Mouse (Mus musculus) embryonic facial prominence, embryonic 11.5 days (tissue): ENCODE results near the gene Cyb561d1. TPM values are rescaled to one million over a fixed set of nuclear protein-coding genes. Genes with fewer than 3 reads are reported as not detected.
"Not testable (repeated sequence)": the region's sequence is repeated elsewhere in the genome, so short reads cannot be mapped to it uniquely, and the experiment has no call there.

ENCODE experiments used
- ATAC-seq: fragments of 200-750 bp; cut with Nextera tagmentation; replicated peaks from 2 replicates; pipeline ENCODE4 v1.8.0; 2017; ENCODE audit warnings: low read depth; ENCODE audit not compliant: insufficient number of reproducible peaks, low FRiP score, low TSS enrichment
- DNase-seq: peaks from one replicate; pipeline ENCODE4 v3.0.0-alpha.2; 2015; ENCODE audit warnings: low spot score
- H3K27ac ChIP-seq: fragments of 300-500 bp; sonication (generic); replicated peaks from 2 replicates; pipeline ENCODE4 v1.5.1; 2014; ENCODE audit warnings: mild to moderate bottlenecking, low read depth, low read length, control low read depth
- H3K27me3 ChIP-seq: fragments of 300-500 bp; sonication (generic); 2 replicates; pipeline ENCODE4 v1.6.1; 2014; ENCODE audit warnings: mild to moderate bottlenecking, low read length, moderate library complexity, mixed read lengths; ENCODE audit not compliant: control insufficient read depth, insufficient read depth
- H3K36me3 ChIP-seq: fragments of 300-500 bp; sonication (generic); replicated peaks from 2 replicates; pipeline ENCODE4 v1.6.1; 2014; ENCODE audit warnings: low read depth, mild to moderate bottlenecking, low read length, moderate library complexity, mixed read lengths; ENCODE audit not compliant: control insufficient read depth, insufficient read depth
- H3K4me1 ChIP-seq: fragments of 300-500 bp; sonication (generic); 2 replicates; pipeline ENCODE4 v1.6.1; 2014; ENCODE audit warnings: low read length, mixed read lengths; ENCODE audit not compliant: control insufficient read depth, insufficient read depth
- H3K4me2 ChIP-seq: fragments of 300-500 bp; sonication (generic); 2 replicates; pipeline ENCODE4 v1.6.1; 2014; ENCODE audit warnings: low read depth, mild to moderate bottlenecking, control low read depth, low read length, moderate library complexity
- H3K4me3 ChIP-seq: fragments of 300-500 bp; sonication (generic); 2 replicates; pipeline ENCODE4 v1.5.1; 2014; ENCODE audit warnings: low read depth, low read length, control low read depth
- H3K9ac ChIP-seq: fragments of 300-500 bp; sonication (generic); replicated peaks from 2 replicates; pipeline ENCODE4 v1.6.1; 2014; ENCODE audit warnings: mild to moderate bottlenecking, control low read depth, low read length
- H3K9me3 ChIP-seq: fragments of 300-500 bp; sonication (generic); replicated peaks from 2 replicates; pipeline ENCODE4 v1.6.1; 2016; ENCODE audit warnings: mild to moderate bottlenecking, low read length, inconsistent platforms, mixed read lengths; ENCODE audit not compliant: control insufficient read depth
- WGBS: fragments of 180-500 bp; shearing (Covaris S2); extraction: QIAGEN DNeasy Blood & Tissue Kit; methylation state at CpG from one replicate; pipeline ENCODE4 v1.1.7; 2014; 5-methylcytosine and 5-hydroxymethylcytosine counted together
- polyA plus RNA-seq: library from polyadenylated mRNA; unstranded; fragments of >200 nt; fragmentation: Nextera tagmentation; extraction: Ambion mirVana; gene quantifications from 2 replicates; pipeline ENCODE4 v1.2.1, GENCODE M21; 2014

Gene Cyb561d1
- polyA plus RNA-seq = 1.4 and 1.6 TPM in 2 replicates

- DNase-seq (peak; percentile 93), ATAC-seq (peak; percentile 80)
- H3K27me3 ChIP-seq = no peaks in the 10 kb centered on the region
- H3K4me1 ChIP-seq = 0 out of 2 replicates have a peak, but pooled peaks cover 2% of the 10 kb centered on the region
- peak within 1 kb of the TSS; percentile 61 for H3K4me2 ChIP-seq
- WGBS = 3% methylated on average over 44 of the region's 44 CpGs
- peak within 1 kb of the TSS; percentile 45 for H3K4me3 ChIP-seq
- no peaks in the 10 kb centered on the region; the same call in 1 of the 2 replicates for H3K36me3 ChIP-seq
- H3K9me3 ChIP-seq = no peaks in the 10 kb centered on the region
- 0 out of 2 replicates have a peak within 1 kb of the TSS, but pooled peaks have one; percentile 4 for H3K27ac ChIP-seq
- peak within 1 kb of the TSS; percentile 45 for H3K9ac ChIP-seq
Measured at GRCm38 (mm10) chr3:108200329-108201323, at the start of gene Cyb561d1. Cyb561d1 (minus strand) TSS chr3:108201212.

GRCm38 (mm10) chr3:108246857-108247256 lies 45.8 kb upstream of the Cyb561d1 start:
- H3K27ac ChIP-seq = no peak overlapping the region
- WGBS = 94% methylated on average over 2 of the region's 2 CpGs
- no peaks in the 10 kb centered on the region for H3K9me3 ChIP-seq
- DNase-seq (no peak), ATAC-seq (no peak)
- no peaks in the 10 kb centered on the region for H3K4me1 ChIP-seq
- H3K36me3 ChIP-seq = no peaks in the 10 kb centered on the region
- no peak overlapping the region for H3K9ac ChIP-seq
- H3K4me2 ChIP-seq = no peak overlapping the region
- H3K27me3 ChIP-seq = no peaks in the 10 kb centered on the region
- H3K4me3 ChIP-seq = no peak overlapping the region

- H3K4me3 ChIP-seq = no peak overlapping the region
- whole genome bisulfite sequencing = 93% methylated on average over 3 of the region's 3 CpGs
- no peaks in the 10 kb centered on the region for H3K9me3 ChIP-seq
- no peaks in the 10 kb centered on the region for H3K4me1 ChIP-seq
- ATAC-seq = no peak
- no peak for DNase-seq
- H3K27ac ChIP-seq = no peak overlapping the region
- H3K36me3 ChIP-seq = no peaks in the 10 kb centered on the region
- H3K4me2 ChIP-seq = no peak overlapping the region
- H3K27me3 ChIP-seq = no peaks in the 10 kb centered on the region
- H3K9ac ChIP-seq = no peak overlapping the region
Measured at GRCm38 (mm10) chr3:108241243-108241839, 40.3 kb upstream of the Cyb561d1 start.

GRCm38 (mm10) chr3:108237474-108238102 lies 36.6 kb upstream of the Cyb561d1 start:
- not testable (repeated sequence) for H3K4me2 ChIP-seq, H3K27me3 ChIP-seq, DNase-seq, ATAC-seq, H3K27ac ChIP-seq, H3K4me3 ChIP-seq, H3K4me1 ChIP-seq, H3K36me3 ChIP-seq, H3K9me3 ChIP-seq, H3K9ac ChIP-seq
- 85% methylated on average over 4 of the region's 4 CpGs for WGBS

- peaks cover 7% of the 10 kb centered on the region for H3K27me3 ChIP-seq
- H3K27ac ChIP-seq = no peak overlapping the region
- H3K36me3 ChIP-seq = no peaks in the 10 kb centered on the region
- H3K4me1 ChIP-seq = no peaks in the 10 kb centered on the region
- no peak overlapping the region for H3K4me2 ChIP-seq
- no peak overlapping the region for H3K9ac ChIP-seq
- H3K4me3 ChIP-seq = no peak overlapping the region
- no peak for ATAC-seq
- DNase-seq = no peak
- H3K9me3 ChIP-seq = no peaks in the 10 kb centered on the region
- WGBS = 89% methylated on average over 4 of the region's 4 CpGs
Measured at GRCm38 (mm10) chr3:108231646-108232045, 30.6 kb upstream of the Cyb561d1 start.

- no peak overlapping the region for H3K4me3 ChIP-seq
- peaks cover 26% of the 10 kb centered on the region for H3K27me3 ChIP-seq
- DNase-seq (no peak), ATAC-seq (no peak)
- H3K9ac ChIP-seq = no peak overlapping the region
- no peak overlapping the region; the same call in 1 of the 2 replicates for H3K4me2 ChIP-seq
- 69% methylated on average over 2 of the region's 2 CpGs for WGBS
- H3K36me3 ChIP-seq = no peaks in the 10 kb centered on the region
- H3K9me3 ChIP-seq = no peaks in the 10 kb centered on the region
- no peak overlapping the region for H3K27ac ChIP-seq
- no peaks in the 10 kb centered on the region for H3K4me1 ChIP-seq
Measured at GRCm38 (mm10) chr3:108227521-108227920, 26.5 kb upstream of the Cyb561d1 start.

- Histone ChIP-seq H3K27me3 (peaks cover 26% of the 10 kb centered on the region), H3K4me3 (peak within 1 kb of the TSS; percentile 46), H3K36me3 (no peaks in the 10 kb centered on the region), H3K9ac (peak within 1 kb of the TSS; percentile 47), H3K9me3 (no peaks in the 10 kb centered on the region), H3K4me1 (no peaks in the 10 kb centered on the region), H3K4me2 (peak within 1 kb of the TSS; percentile 59), H3K27ac (no peak within 1 kb of the TSS)
- 3% methylated on average over 44 of the region's 44 CpGs for WGBS
- ATAC-seq = peak; percentile 53
- DNase-seq = peak; percentile 73
Measured at GRCm38 (mm10) chr3:108226558-108227350, 25.7 kb upstream of the Cyb561d1 start, which contains the start of gene Sypl2. Sypl2 (minus strand) TSS chr3:108226648.
